Mouse (Mus musculus): Measurements from ENCODE around the gene Rbm33.

The Rbm33 gene

GRCm38 (mm10) chr5:28329024-28329806 lies 12.3 kb downstream of the Rbm33 start:
- no peak for DNase-seq

GRCm38 (mm10) chr5:28333731-28334130 lies 16.8 kb downstream of the Rbm33 start:
- DNase-seq = no peak

GRCm38 (mm10) chr5:28351857-28352513 lies 35.1 kb downstream of the Rbm33 start:
- DNase-seq = no peak

- no peak for DNase-seq
Observed at GRCm38 (mm10) chr5:28355614-28356013, 38.7 kb downstream of the Rbm33 start.

- DNase-seq = no peak
Observed at GRCm38 (mm10) chr5:28360745-28361144, 43.8 kb downstream of the Rbm33 start.

- DNase-seq = no peak
Observed at GRCm38 (mm10) chr5:28368056-28368455, 51.1 kb downstream of the Rbm33 start.

- DNase-seq = no peak
Observed at GRCm38 (mm10) chr5:28370836-28371235, 53.9 kb downstream of the Rbm33 start.

GRCm38 (mm10) chr5:28372172-28372664 lies 55.3 kb downstream of the Rbm33 start:
- no peak for DNase-seq

- no peak for DNase-seq
Observed at GRCm38 (mm10) chr5:28373498-28374427, 56.8 kb downstream of the Rbm33 start.

- DNase-seq = no peak
Observed at GRCm38 (mm10) chr5:28377299-28377698, 60.4 kb downstream of the Rbm33 start.

- no peak for DNase-seq
Observed at GRCm38 (mm10) chr5:28382289-28382688, 65.4 kb downstream of the Rbm33 start.

- DNase-seq = no peak
Observed at GRCm38 (mm10) chr5:28386783-28387182, 69.9 kb downstream of the Rbm33 start.

GRCm38 (mm10) chr5:28387531-28388179 lies 70.7 kb downstream of the Rbm33 start:
- DNase-seq = peak; percentile 26

GRCm38 (mm10) chr5:28388184-28388583 lies 71.3 kb downstream of the Rbm33 start:
- no peak for DNase-seq

- no peak for DNase-seq
Observed at GRCm38 (mm10) chr5:28390189-28390588, 73.3 kb downstream of the Rbm33 start.

- DNase-seq = no peak
Observed at GRCm38 (mm10) chr5:28397344-28397743, 80.4 kb downstream of the Rbm33 start.

GRCm38 (mm10) chr5:28398736-28399135 lies 81.8 kb downstream of the Rbm33 start:
- no peak for DNase-seq

- no peak for DNase-seq
Observed at GRCm38 (mm10) chr5:28399451-28400115, 82.7 kb downstream of the Rbm33 start.

GRCm38 (mm10) chr5:28402756-28403155 lies 85.8 kb downstream of the Rbm33 start:
- DNase-seq = no peak

GRCm38 (mm10) chr5:28406662-28407061 lies 89.7 kb downstream of the Rbm33 start:
- no peak for DNase-seq

- no peak for DNase-seq
Observed at GRCm38 (mm10) chr5:28412006-28412685, 95.2 kb downstream of the Rbm33 start.
